Mouse (Mus musculus) lung, embryonic 16.5 days (tissue): Measurements from ENCODE around the gene Phtf1. TPM values are rescaled to one million over a fixed set of nuclear protein-coding genes. Genes with fewer than 3 reads are reported as not detected.

Experiments
- ATAC-seq: fragments of 200-750 bp; cut with Nextera tagmentation; 2 replicates; pipeline ENCODE4 v1.8.0; 2017; ENCODE audit warnings: low read depth, mild to moderate bottlenecking, moderate library complexity
- H3K27ac ChIP-seq: fragments of 300-500 bp; sonication (generic); 2 replicates; pipeline ENCODE4 v1.5.1; 2014; ENCODE audit warnings: mild to moderate bottlenecking, control low read depth, low read length
- H3K27me3 ChIP-seq: fragments of 300-500 bp; sonication (generic); 2 replicates; pipeline ENCODE4 v1.6.1; 2014; ENCODE audit warnings: low read depth, low read length, mixed read lengths; ENCODE audit not compliant: control insufficient read depth, insufficient read depth
- H3K36me3 ChIP-seq: fragments of 300-500 bp; sonication (generic); 2 replicates; pipeline ENCODE4 v1.6.1; 2014; ENCODE audit warnings: low read length; ENCODE audit not compliant: control insufficient read depth, insufficient read depth
- H3K4me1 ChIP-seq: fragments of 300-500 bp; sonication (generic); replicated peaks from 2 replicates; pipeline ENCODE4 v1.6.1; 2014; ENCODE audit warnings: low read length, mixed read lengths; ENCODE audit not compliant: control insufficient read depth, insufficient read depth
- H3K4me2 ChIP-seq: fragments of 300-500 bp; sonication (generic); 2 replicates; pipeline ENCODE4 v1.6.1; 2014; ENCODE audit warnings: low read depth, low read length, control low read depth
- H3K4me3 ChIP-seq: fragments of 300-500 bp; sonication (generic); 2 replicates; pipeline ENCODE4 v1.5.1; 2014; ENCODE audit warnings: mild to moderate bottlenecking, low read length, control low read depth
- H3K9ac ChIP-seq: fragments of 300-500 bp; sonication (generic); 2 replicates; pipeline ENCODE4 v1.6.1; 2014; ENCODE audit warnings: low read length, control low read depth
- H3K9me3 ChIP-seq: fragments of 300-500 bp; sonication (generic); 2 replicates; pipeline ENCODE4 v1.6.1; 2016; ENCODE audit warnings: low read length; ENCODE audit not compliant: control insufficient read depth
- WGBS: fragments of 180-500 bp; shearing (Covaris S2); extraction: QIAGEN DNeasy Blood & Tissue Kit; methylation state at CpG from one replicate; pipeline ENCODE4 v1.1.7; 2014; 5-methylcytosine and 5-hydroxymethylcytosine counted together
- polyA plus RNA-seq: library from polyadenylated mRNA; unstranded; fragments of >200 nt; fragmentation: Nextera tagmentation; extraction: Ambion mirVana; gene quantifications from 2 replicates; pipeline ENCODE4 v1.2.1, GENCODE M21; 2015

Phtf1 gene
- polyA plus RNA-seq, 1 experiment from 2014 or later: 24.3 TPM

GRCm38 (mm10) chr3:103971157-103971556, 3.2 kb downstream of the Phtf1 start:
- H3K4me1 ChIP-seq: peaks cover 10% of the 10 kb centered on the region
- H3K9me3 ChIP-seq: no peaks in the 10 kb centered on the region
- no peak overlapping the region for H3K9ac ChIP-seq
- no peak overlapping the region for H3K4me2 ChIP-seq
- H3K27ac ChIP-seq: no peak overlapping the region
- no peak overlapping the region for H3K4me3 ChIP-seq
- ATAC-seq: no peak
- no peaks in the 10 kb centered on the region for H3K27me3 ChIP-seq
- H3K36me3 ChIP-seq: peaks cover 3% of the 10 kb centered on the region
- WGBS: 94% methylated on average over 2 of the region's 2 CpGs

DNA sequence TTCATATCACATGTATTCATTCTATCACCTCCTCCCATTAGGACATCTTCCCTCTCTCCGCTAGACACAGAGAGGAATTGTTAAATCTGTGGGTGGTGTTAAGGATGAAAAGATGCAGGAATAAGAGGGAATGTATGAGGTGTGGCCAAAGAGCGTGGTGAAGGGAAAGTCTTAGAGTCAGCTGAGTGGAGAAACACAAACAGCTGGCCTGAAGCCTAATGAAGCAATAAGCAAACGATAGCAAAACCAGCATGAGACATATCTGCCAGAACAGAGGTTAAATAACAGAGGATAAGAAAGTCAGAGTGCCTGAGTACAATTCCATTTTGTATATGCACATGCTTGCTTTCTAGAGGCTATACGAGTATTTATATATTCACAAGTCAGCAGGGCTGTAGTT, 16.6 kb downstream of the Phtf1 start:
- no peak overlapping the region for H3K9ac ChIP-seq
- ATAC-seq: no peak
- no peak overlapping the region for H3K4me2 ChIP-seq
- no peak overlapping the region for H3K4me3 ChIP-seq
- no peaks in the 10 kb centered on the region for H3K9me3 ChIP-seq
- WGBS: 76% methylated on average over 4 of the region's 4 CpGs
- peaks cover 11% of the 10 kb centered on the region for H3K36me3 ChIP-seq
- no peaks in the 10 kb centered on the region for H3K4me1 ChIP-seq
- no peaks in the 10 kb centered on the region for H3K27me3 ChIP-seq
- H3K27ac ChIP-seq: no peak overlapping the region

GRCm38 (mm10) chr3:103985194-103985593, 17.3 kb downstream of the Phtf1 start:
- H3K27me3 ChIP-seq: no peaks in the 10 kb centered on the region
- ATAC-seq: no peak
- no peak overlapping the region for H3K9ac ChIP-seq
- no peak overlapping the region for H3K27ac ChIP-seq
- no peaks in the 10 kb centered on the region for H3K4me1 ChIP-seq
- 98% methylated on average over 2 of the region's 2 CpGs for WGBS
- H3K4me3 ChIP-seq: no peak overlapping the region
- H3K36me3 ChIP-seq: peaks cover 11% of the 10 kb centered on the region
- H3K4me2 ChIP-seq: no peak overlapping the region
- no peaks in the 10 kb centered on the region for H3K9me3 ChIP-seq

- peaks cover 18% of the 10 kb centered on the region for H3K36me3 ChIP-seq
- H3K9ac ChIP-seq: no peak overlapping the region
- ATAC-seq: no peak
- 41% methylated on average over 5 of the region's 5 CpGs for WGBS
- H3K4me1 ChIP-seq: no peaks in the 10 kb centered on the region
- H3K9me3 ChIP-seq: no peaks in the 10 kb centered on the region
- no peak overlapping the region for H3K4me2 ChIP-seq
- H3K4me3 ChIP-seq: no peak overlapping the region
- no peak overlapping the region for H3K27ac ChIP-seq
- no peaks in the 10 kb centered on the region for H3K27me3 ChIP-seq
Observed at GRCm38 (mm10) chr3:103987831-103988432, 20.0 kb downstream of the Phtf1 start.

- Histone ChIP-seq H3K27me3 (no peaks in the 10 kb centered on the region), H3K9me3 (no peaks in the 10 kb centered on the region), H3K4me1 (no peaks in the 10 kb centered on the region), H3K4me3 (no peak overlapping the region), H3K27ac (no peak overlapping the region), H3K9ac (no peak overlapping the region), H3K4me2 (no peak overlapping the region), H3K36me3 (peaks cover 17% of the 10 kb centered on the region)
- no peak for ATAC-seq
- 79% methylated on average over 4 of the region's 4 CpGs for WGBS
Observed at GRCm38 (mm10) chr3:103989352-103989751, 21.4 kb downstream of the Phtf1 start.

GRCm38 (mm10) chr3:103991271-103991670, 23.4 kb downstream of the Phtf1 start:
- Histone ChIP-seq H3K9ac (no peak overlapping the region), H3K9me3 (no peaks in the 10 kb centered on the region), H3K4me2 (no peak overlapping the region), H3K27ac (no peak overlapping the region), H3K4me3 (no peak overlapping the region), H3K4me1 (no peaks in the 10 kb centered on the region), H3K36me3 (peaks cover 14% of the 10 kb centered on the region), H3K27me3 (no peaks in the 10 kb centered on the region)
- WGBS: 96% methylated on average over 3 of the region's 3 CpGs
- no peak for ATAC-seq

DNA sequence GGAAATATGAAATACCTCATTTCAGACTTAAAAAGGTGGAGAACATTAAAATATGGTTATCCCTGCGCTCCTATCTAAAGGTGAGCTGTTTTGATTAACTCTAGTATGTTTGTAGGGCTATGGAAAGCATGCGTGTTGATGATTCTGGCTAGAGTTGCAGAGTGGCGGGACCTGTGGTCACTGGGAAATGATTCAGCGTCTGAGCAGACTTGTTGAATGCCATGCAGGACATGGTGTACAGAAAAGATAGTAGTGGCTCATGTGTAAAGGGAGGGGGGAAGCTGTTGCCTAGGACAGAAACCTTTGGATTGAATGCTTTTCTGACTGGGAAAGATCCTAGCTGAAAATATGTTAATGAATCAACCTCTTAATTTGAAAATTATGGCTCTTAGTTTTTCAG, 30.8 kb downstream of the Phtf1 start:
- Histone ChIP-seq H3K9me3 (no peaks in the 10 kb centered on the region), H3K4me2 (no peak overlapping the region), H3K4me1 (no peaks in the 10 kb centered on the region), H3K4me3 (no peak overlapping the region), H3K27me3 (no peaks in the 10 kb centered on the region), H3K36me3 (0 out of 2 replicates have a peak, but pooled peaks cover 10% of the 10 kb centered on the region), H3K27ac (no peak overlapping the region), H3K9ac (no peak overlapping the region)
- WGBS: 92% methylated on average over 4 of the region's 4 CpGs
- no peak for ATAC-seq

- Histone ChIP-seq H3K27ac (no peak overlapping the region), H3K4me3 (no peak overlapping the region), H3K9me3 (no peaks in the 10 kb centered on the region), H3K36me3 (peaks cover 24% of the 10 kb centered on the region), H3K9ac (no peak overlapping the region), H3K4me1 (no peaks in the 10 kb centered on the region), H3K27me3 (no peaks in the 10 kb centered on the region), H3K4me2 (no peak overlapping the region)
- 85% methylated on average over 8 of the region's 8 CpGs for WGBS
- ATAC-seq: no peak
Observed at GRCm38 (mm10) chr3:104006896-104007466, 39.1 kb downstream of the Phtf1 start.

- WGBS: 67% methylated on average over 8 of the region's 8 CpGs
- Histone ChIP-seq H3K4me3 (no peak overlapping the region), H3K27ac (no peak overlapping the region), H3K4me2 (no peak overlapping the region), H3K9me3 (no peaks in the 10 kb centered on the region), H3K9ac (no peak overlapping the region), H3K36me3 (peaks cover 21% of the 10 kb centered on the region), H3K4me1 (no peaks in the 10 kb centered on the region), H3K27me3 (no peaks in the 10 kb centered on the region)
- ATAC-seq: no peak
Observed at GRCm38 (mm10) chr3:104007479-104007878, 39.6 kb downstream of the Phtf1 start.
